Mouse (Mus musculus): ENCODE results near the gene Kcnma1.

- TF ChIP-seq CTCF (IDR thresholded peaks at IDR 0.05; ENCODE audit: low read depth, low read length) (no peak), POLR2A (IDR thresholded peaks at IDR 0.05; ENCODE audit: extremely low read depth, insufficient read depth, low read length) (no peak)
These were observed 713.8 kb downstream of the Kcnma1 start for GRCm38 (mm10) chr14:23300443-23300842.

Measured in liver, adult 2 months (tissue).